Mouse (Mus musculus): ENCODE measurements at regions not wholly inside any gene's neighbourhood (a gene's known extent, or its start where the extent isn't known, plus 50 kb on each side); places are given as distances from the start of the nearest gene placed in this dataset.

DNA sequence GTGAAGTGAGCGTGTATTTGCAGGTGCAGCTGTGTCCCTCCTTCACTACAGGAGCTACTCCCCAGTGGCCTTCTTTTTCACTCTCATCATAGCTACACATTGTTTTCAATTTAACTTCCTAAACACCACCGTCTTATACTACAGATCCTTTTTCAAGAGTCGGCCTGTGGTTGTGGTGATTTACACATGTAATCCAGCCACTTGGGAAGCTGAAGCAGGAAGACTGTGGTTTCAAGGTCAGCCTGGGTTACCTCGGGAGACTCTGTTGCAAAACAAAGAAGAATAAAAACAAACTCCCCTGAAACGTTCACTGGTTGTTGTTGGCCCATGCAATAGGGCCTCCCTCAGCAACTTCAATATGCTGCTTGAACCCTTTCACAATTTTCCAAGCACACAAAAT is 153.8 kb upstream of the Kcnh8 start:
- no peaks in the 10 kb centered on the region for H3K9me3 ChIP-seq (replicated peaks)
- no peaks in the 10 kb centered on the region for H3K36me3 ChIP-seq
- no peak overlapping the region for H3K4me2 ChIP-seq
- no peak overlapping the region for H3K9ac ChIP-seq
- ATAC-seq (replicated peaks; ENCODE audit: low FRiP score) = no peak
- no peaks in the 10 kb centered on the region for H3K4me1 ChIP-seq
- 37% methylated on average over 5 of the region's 5 CpGs for WGBS
- no peak overlapping the region for H3K4me3 ChIP-seq (replicated peaks)
- no peaks in the 10 kb centered on the region for H3K27me3 ChIP-seq
- H3K27ac ChIP-seq = no peak overlapping the region

DNA sequence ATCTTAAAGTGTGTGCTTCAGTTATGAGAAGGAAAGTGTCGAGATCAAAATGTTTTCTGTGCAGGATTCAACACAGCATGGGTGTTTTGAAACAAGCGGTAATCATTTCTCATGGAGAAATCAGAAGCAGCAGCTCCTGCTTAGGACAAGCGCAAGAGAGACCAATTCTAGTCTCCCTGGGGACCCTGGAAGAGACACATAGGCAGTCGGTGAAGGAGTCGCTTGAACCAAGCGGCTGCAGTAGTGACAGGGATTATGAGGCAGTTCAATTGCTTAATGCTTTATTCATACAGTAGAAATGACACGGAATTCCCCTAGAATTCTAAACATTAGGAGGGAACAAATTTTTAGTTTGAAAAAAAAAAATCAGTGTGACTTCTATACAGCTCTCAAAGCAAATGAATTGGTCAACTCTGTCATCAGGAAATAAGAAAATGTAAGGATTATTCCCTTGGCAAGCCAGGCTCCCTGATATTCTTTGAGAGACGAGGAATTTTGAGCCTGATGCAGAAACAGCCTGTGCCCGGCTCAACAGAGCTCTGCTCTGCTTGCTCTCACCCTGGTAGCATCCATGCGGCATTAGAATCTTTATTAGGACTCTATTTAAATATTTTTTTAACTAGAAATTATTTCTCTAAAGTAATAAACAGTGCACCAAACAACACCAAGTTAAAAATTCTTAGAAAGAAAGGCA is 143.1 kb upstream of the Kcnh8 start:
- Histone ChIP-seq H3K36me3 (no peaks in the 10 kb centered on the region), H3K4me2 (no peak overlapping the region), H3K9ac (no peak overlapping the region), H3K4me3 (replicated peaks) (no peak overlapping the region), H3K27ac (no peak overlapping the region), H3K9me3 (replicated peaks) (no peaks in the 10 kb centered on the region), H3K27me3 (no peaks in the 10 kb centered on the region), H3K4me1 (no peaks in the 10 kb centered on the region)
- no peak for ATAC-seq (replicated peaks; ENCODE audit: low FRiP score)
- WGBS = 74% methylated on average over 10 of the region's 10 CpGs

GRCm38 (mm10) chr17:52459997-52460387 is 142.5 kb upstream of the Kcnh8 start:
- Histone ChIP-seq H3K27ac (no peak overlapping the region), H3K4me2 (no peak overlapping the region), H3K9ac (no peak overlapping the region), H3K27me3 (no peaks in the 10 kb centered on the region), H3K9me3 (replicated peaks) (no peaks in the 10 kb centered on the region), H3K4me3 (replicated peaks) (no peak overlapping the region), H3K4me1 (no peaks in the 10 kb centered on the region), H3K36me3 (no peaks in the 10 kb centered on the region)
- 92% methylated on average over 5 of the region's 5 CpGs for WGBS
- no peak for ATAC-seq (replicated peaks; ENCODE audit: low FRiP score)

- H3K27ac ChIP-seq = no peak overlapping the region
- H3K36me3 ChIP-seq = no peaks in the 10 kb centered on the region
- no peaks in the 10 kb centered on the region for H3K4me1 ChIP-seq
- H3K4me3 ChIP-seq (replicated peaks) = no peak overlapping the region
- H3K9ac ChIP-seq = no peak overlapping the region
- no peaks in the 10 kb centered on the region for H3K9me3 ChIP-seq (replicated peaks)
- WGBS = 72% methylated on average over 11 of the region's 11 CpGs
- no peak overlapping the region for H3K4me2 ChIP-seq
- H3K27me3 ChIP-seq = no peaks in the 10 kb centered on the region
- ATAC-seq (replicated peaks; ENCODE audit: low FRiP score) = no peak
Observed at GRCm38 (mm10) chr17:52461264-52461663, 141.2 kb upstream of the Kcnh8 start.

DNA sequence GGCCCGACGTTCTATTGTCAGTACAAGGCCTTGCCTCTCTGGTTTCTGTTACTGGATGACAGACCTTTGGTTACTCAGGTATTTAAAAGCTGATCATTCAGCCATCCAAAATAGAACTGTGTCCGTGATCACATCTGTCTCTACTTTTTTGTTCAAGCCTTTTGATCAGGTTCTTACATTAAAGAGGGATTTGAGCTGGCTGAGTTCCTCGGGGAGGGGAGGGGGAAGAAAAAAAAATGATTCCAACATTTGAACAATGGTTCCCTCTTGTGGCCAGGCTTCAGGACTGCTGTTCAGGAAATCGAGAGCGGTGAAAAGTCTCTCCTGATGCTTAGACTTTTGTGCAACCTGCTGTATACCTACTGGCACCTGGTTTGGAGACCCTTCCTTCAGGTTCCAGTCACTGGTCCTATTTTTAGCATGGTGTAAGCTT is 140.8 kb upstream of the Kcnh8 start:
- no peaks in the 10 kb centered on the region for H3K27me3 ChIP-seq
- no peak overlapping the region for H3K4me2 ChIP-seq
- no peaks in the 10 kb centered on the region for H3K36me3 ChIP-seq
- H3K4me3 ChIP-seq (replicated peaks) = no peak overlapping the region
- 35% methylated on average over 6 of the region's 6 CpGs for WGBS
- no peaks in the 10 kb centered on the region for H3K4me1 ChIP-seq
- H3K9me3 ChIP-seq (replicated peaks) = no peaks in the 10 kb centered on the region
- H3K27ac ChIP-seq = no peak overlapping the region
- no peak overlapping the region for H3K9ac ChIP-seq
- no peak for ATAC-seq (replicated peaks; ENCODE audit: low FRiP score)

DNA sequence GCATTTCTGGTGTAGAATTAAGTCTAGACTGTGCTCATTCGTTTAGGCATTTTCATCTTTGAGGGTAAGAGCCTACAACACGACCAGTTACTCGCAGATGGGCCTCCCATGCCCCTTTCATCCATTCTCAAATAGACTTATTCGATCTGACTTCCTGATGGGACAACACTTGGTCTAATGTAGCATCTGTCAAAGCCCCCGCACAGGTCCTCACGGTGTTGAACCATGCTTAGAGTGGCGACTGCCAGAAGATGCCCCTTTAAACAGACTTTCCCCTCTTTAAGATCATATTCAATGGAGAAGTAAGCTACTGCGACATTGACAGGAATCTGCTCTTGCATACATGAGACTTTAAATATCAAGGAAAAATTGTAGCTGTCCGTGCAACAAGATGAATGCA is 140.1 kb upstream of the Kcnh8 start:
- Histone ChIP-seq H3K27ac (no peak overlapping the region), H3K4me2 (no peak overlapping the region), H3K4me1 (no peaks in the 10 kb centered on the region), H3K9ac (no peak overlapping the region), H3K36me3 (no peaks in the 10 kb centered on the region), H3K4me3 (replicated peaks) (no peak overlapping the region), H3K9me3 (replicated peaks) (no peaks in the 10 kb centered on the region), H3K27me3 (no peaks in the 10 kb centered on the region)
- 84% methylated on average over 9 of the region's 9 CpGs for WGBS
- ATAC-seq (replicated peaks; ENCODE audit: low FRiP score) = no peak

- Histone ChIP-seq H3K9me3 (replicated peaks) (no peaks in the 10 kb centered on the region), H3K4me3 (replicated peaks) (no peak overlapping the region), H3K4me1 (no peaks in the 10 kb centered on the region), H3K36me3 (no peaks in the 10 kb centered on the region), H3K4me2 (no peak overlapping the region), H3K9ac (no peak overlapping the region), H3K27me3 (no peaks in the 10 kb centered on the region), H3K27ac (no peak overlapping the region)
- ATAC-seq (replicated peaks; ENCODE audit: low FRiP score) = no peak
- WGBS = 88% methylated on average over 5 of the region's 5 CpGs
Observed at GRCm38 (mm10) chr17:52468464-52468863, 134.0 kb upstream of the Kcnh8 start.

DNA sequence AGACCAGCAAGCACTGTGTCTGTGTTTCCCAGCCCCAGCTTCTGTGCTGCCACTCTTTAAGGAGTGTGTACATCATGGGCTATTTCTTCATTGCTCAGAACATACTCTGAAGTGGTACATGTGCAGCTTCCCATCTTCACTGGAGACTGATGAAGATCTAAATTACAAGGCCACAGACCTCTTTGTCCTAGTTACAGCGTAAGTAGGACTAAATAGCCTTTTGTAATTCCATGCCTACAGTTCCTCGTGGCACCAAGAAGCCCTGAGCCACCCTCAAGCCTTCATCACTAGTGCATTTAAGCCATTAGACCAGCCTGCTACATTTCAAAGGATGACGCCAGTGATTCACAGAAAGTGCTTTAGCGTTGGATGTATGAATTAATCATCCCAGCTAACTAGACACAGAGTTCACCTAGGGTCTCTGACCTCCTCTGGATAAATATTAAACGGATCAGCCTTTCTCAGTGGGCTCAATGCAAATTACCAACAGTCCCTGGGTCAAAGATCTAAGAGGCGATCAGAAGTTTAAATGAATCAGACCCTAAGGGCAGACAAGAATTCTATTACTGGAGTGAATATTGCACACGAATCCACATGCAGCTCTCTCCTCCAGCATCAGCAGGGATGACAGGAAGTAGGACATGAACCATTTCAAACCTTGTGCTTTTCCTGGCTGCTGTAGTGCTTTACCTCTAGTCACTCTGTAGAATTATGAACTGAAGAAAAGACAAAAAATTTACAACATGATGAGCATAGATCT is 123.0 kb upstream of the Kcnh8 start:
- Histone ChIP-seq H3K9me3 (replicated peaks) (no peaks in the 10 kb centered on the region), H3K4me3 (replicated peaks) (no peak overlapping the region), H3K27me3 (no peaks in the 10 kb centered on the region), H3K4me1 (no peaks in the 10 kb centered on the region), H3K36me3 (no peaks in the 10 kb centered on the region), H3K9ac (no peak overlapping the region), H3K4me2 (no peak overlapping the region), H3K27ac (no peak overlapping the region)
- ATAC-seq (replicated peaks; ENCODE audit: low FRiP score) = no peak
- WGBS = 45% methylated on average over 7 of the region's 7 CpGs

DNA sequence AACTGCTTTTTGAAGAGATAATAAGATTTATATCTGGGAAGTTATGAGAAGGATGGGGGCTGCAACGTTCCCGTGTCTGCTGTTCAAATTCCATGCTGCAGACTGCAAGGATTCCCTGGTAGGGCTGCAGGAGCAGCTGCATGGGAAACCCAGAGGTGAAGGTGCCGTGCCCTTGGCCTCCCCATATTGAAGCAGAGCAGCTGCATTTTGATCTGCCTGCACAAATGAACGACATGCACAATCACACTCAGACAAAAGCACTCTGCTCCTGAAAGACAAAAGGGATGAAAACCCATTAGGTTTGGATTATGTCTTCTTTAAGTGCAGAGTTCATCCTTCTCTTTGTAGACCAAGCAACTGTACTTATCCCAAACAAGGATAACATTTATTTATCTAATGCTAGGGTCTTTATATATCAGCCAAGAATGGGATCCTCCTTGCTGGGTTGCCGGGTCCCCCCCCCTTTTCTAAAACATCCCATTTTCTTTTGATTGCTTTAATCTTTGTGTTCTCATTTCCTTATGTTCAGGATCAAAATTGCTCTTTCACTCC is 122.3 kb upstream of the Kcnh8 start:
- no peak overlapping the region for H3K27ac ChIP-seq
- H3K36me3 ChIP-seq = no peaks in the 10 kb centered on the region
- no peak overlapping the region for H3K9ac ChIP-seq
- H3K4me3 ChIP-seq (replicated peaks) = no peak overlapping the region
- H3K4me2 ChIP-seq = no peak overlapping the region
- 48% methylated on average over 5 of the region's 5 CpGs for WGBS
- H3K9me3 ChIP-seq (replicated peaks) = no peaks in the 10 kb centered on the region
- H3K4me1 ChIP-seq = no peaks in the 10 kb centered on the region
- no peak for ATAC-seq (replicated peaks; ENCODE audit: low FRiP score)
- no peaks in the 10 kb centered on the region for H3K27me3 ChIP-seq

GRCm38 (mm10) chr17:52506760-52507159 is 95.7 kb upstream of the Kcnh8 start:
- WGBS = 90% methylated on average over 3 of the region's 3 CpGs
- H3K27me3 ChIP-seq = no peaks in the 10 kb centered on the region
- no peak for ATAC-seq (replicated peaks; ENCODE audit: low FRiP score)
- no peak overlapping the region for H3K9ac ChIP-seq
- H3K4me2 ChIP-seq = no peak overlapping the region
- no peaks in the 10 kb centered on the region for H3K36me3 ChIP-seq
- H3K4me1 ChIP-seq = no peaks in the 10 kb centered on the region
- H3K27ac ChIP-seq = no peak overlapping the region
- no peaks in the 10 kb centered on the region for H3K9me3 ChIP-seq (replicated peaks)
- no peak overlapping the region for H3K4me3 ChIP-seq (replicated peaks)

DNA sequence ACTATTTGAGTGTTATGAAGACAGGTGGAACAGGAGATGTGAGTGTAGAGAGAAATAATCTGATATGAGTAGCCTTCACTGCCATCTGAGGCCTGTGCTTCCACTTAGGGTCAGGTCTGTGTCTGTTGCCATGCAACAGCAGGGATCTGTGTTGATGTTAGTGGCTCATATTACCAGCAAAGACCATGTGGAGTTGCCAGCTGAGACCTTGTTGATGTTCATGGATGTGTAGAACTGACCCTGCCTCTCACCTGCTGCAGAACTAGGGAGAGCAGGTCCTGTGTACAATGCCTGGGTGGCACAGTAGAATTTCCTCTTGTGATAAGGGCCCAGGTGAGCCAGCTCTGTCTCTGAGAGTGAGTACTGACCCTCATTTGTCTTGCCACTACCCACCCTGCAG is 72.2 kb upstream of the Kcnh8 start:
- Histone ChIP-seq H3K4me1 (no peaks in the 10 kb centered on the region), H3K27ac (no peak overlapping the region), H3K9me3 (replicated peaks) (no peaks in the 10 kb centered on the region), H3K36me3 (no peaks in the 10 kb centered on the region), H3K4me2 (no peak overlapping the region), H3K4me3 (replicated peaks) (no peak overlapping the region), H3K27me3 (no peaks in the 10 kb centered on the region), H3K9ac (no peak overlapping the region)
- ATAC-seq (replicated peaks; ENCODE audit: low FRiP score) = peak; percentile 40; the same call in 1 of the 2 replicates
